Mouse (Mus musculus) skeletal muscle tissue, adult 2 months (tissue): ENCODE measurements around the gene Gm36210.

Experiments used
- DNase-seq: peaks from one replicate; pipeline ENCODE4 v3.0.0-alpha.2; 2012; ENCODE audit warnings: low read depth, low spot score

Gene Gm36210

GRCm38 (mm10) chr7:4922931-4923565 is 16.7 kb upstream of the Gm36210 start:
- DNase-seq: no peak

- DNase-seq: no peak
Observed at GRCm38 (mm10) chr7:4922508-4922907, 16.2 kb upstream of the Gm36210 start.

GRCm38 (mm10) chr7:4921824-4922482 is 15.6 kb upstream of the Gm36210 start, which contains the start of gene Nat14:
Gene Nat14, plus strand, starts transcription at chr7:4922028.
- DNase-seq: no peak

GRCm38 (mm10) chr7:4920976-4921823 is 14.9 kb upstream of the Gm36210 start:
- DNase-seq: no peak

- no peak for DNase-seq
Observed at GRCm38 (mm10) chr7:4920496-4920895, 14.2 kb upstream of the Gm36210 start.

GRCm38 (mm10) chr7:4919971-4920370 is 13.7 kb upstream of the Gm36210 start:
- DNase-seq: no peak

GRCm38 (mm10) chr7:4919096-4919495 is 12.8 kb upstream of the Gm36210 start:
- DNase-seq: no peak

GRCm38 (mm10) chr7:4918681-4919080 is 12.4 kb upstream of the Gm36210 start:
- DNase-seq: no peak

- no peak for DNase-seq
Observed at GRCm38 (mm10) chr7:4917494-4917893, 11.2 kb upstream of the Gm36210 start.

GRCm38 (mm10) chr7:4915669-4916416 is 9.5 kb upstream of the Gm36210 start:
- DNase-seq: no peak

GRCm38 (mm10) chr7:4915007-4915665 is 8.8 kb upstream of the Gm36210 start, which contains the start of gene Zfp628:
Gene Zfp628, plus strand, starts transcription at chr7:4915217.
- peak; percentile 88 for DNase-seq

- no peak for DNase-seq
Observed at GRCm38 (mm10) chr7:4912248-4912647, 5.9 kb upstream of the Gm36210 start.

GRCm38 (mm10) chr7:4911561-4911960 is 5.2 kb upstream of the Gm36210 start:
- no peak for DNase-seq

GRCm38 (mm10) chr7:4902404-4902803 is 3.9 kb downstream of the Gm36210 start:
- DNase-seq: no peak

- DNase-seq: no peak
Observed at GRCm38 (mm10) chr7:4901171-4901570, 5.1 kb downstream of the Gm36210 start.

- no peak for DNase-seq
Observed at GRCm38 (mm10) chr7:4900523-4900851, 5.8 kb downstream of the Gm36210 start.

- peak; percentile 76 for DNase-seq
Observed at GRCm38 (mm10) chr7:4899649-4900522, 6.4 kb downstream of the Gm36210 start.

GRCm38 (mm10) chr7:4898851-4899648 is 7.3 kb downstream of the Gm36210 start:
- DNase-seq: peak; percentile 44

GRCm38 (mm10) chr7:4895186-4895585 is 11.1 kb downstream of the Gm36210 start:
- DNase-seq: no peak
